ENCODE assay signal across 26 mouse cellular contexts in the genomic region with DNA sequence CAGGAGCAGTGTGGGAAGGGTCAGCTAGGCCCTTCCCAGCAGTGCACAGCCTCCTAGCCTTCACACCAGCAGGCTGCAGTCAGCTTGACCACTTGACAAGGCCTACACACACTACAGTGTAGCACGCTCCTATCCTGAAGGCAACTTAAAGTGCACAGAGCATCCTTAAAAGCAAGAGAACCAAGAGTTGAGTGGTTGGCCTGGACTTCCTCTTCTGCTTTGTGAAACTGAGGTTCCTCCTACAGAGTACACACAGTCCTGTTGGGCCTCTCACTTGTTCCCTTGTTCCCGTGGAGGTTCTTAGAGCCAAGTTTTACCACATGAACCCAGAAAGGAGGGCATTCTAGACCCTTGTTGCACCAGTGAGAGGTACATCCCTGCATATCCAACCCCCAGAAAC. TPM values are rescaled to one million over a fixed set of nuclear protein-coding genes. Genes with fewer than 3 reads are reported as not detected.
DNase-seq lines count a peak whose midpoint lies in the region; ATAC-seq and TF ChIP-seq lines count a peak whose summit lies in the region.
"Had no signal": no experiment of that assay in that cellular context is flagged by ENCODE, and none has a peak within 500 bp of the region (broad histone marks: within the 10 kb centered on the region; RNA-seq: fewer than 3 reads in every experiment).

No protein-coding gene starts in this region.

- TF ChIP-seq EP300 in CH12.LX (IDR thresholded peaks at IDR 0.05; ENCODE audit: low read length), result no peak

- 90% methylated on average over 2 of the region's 2 CpGs for WGBS in limb, embryonic 15.5 days
- 97% methylated on average over 2 of the region's 2 CpGs for WGBS in limb, embryonic 10.5 days
- WGBS in embryonic facial prominence, embryonic 14.5 days, result 96% methylated on average over 2 of the region's 2 CpGs

- H3K36me3 ChIP-seq in limb, embryonic 15.5 days, result no peaks in the 10 kb centered on the region
- H3K36me3 ChIP-seq in limb, embryonic 10.5 days, result no peaks in the 10 kb centered on the region
- peaks cover 0 to 12% of the 10 kb centered on the region in 2 experiments for H3K36me3 ChIP-seq in CH12.LX (replicated peaks in 1 of 2; ENCODE audit: control insufficient read depth in 1 of 2, insufficient read depth in 1 of 2, low read length in 1 of 2)
- no peaks in the 10 kb centered on the region for H3K36me3 ChIP-seq in embryonic facial prominence, embryonic 14.5 days (ENCODE audit: control insufficient read depth, insufficient read depth, low read length)
- H3K36me3 ChIP-seq: forebrain, embryonic 12.5 days; hindbrain, embryonic 12.5 days; kidney, embryonic 15.5 days; midbrain, embryonic 12.5 days; neural tube, embryonic 12.5 days had no signal

- no peak overlapping the region for H3K9ac ChIP-seq in limb, embryonic 15.5 days
- H3K9ac ChIP-seq in CH12.LX (ENCODE audit: insufficient read depth, low read depth), result no peak overlapping the region
- no peak overlapping the region for H3K9ac ChIP-seq in embryonic facial prominence, embryonic 14.5 days (ENCODE audit: low read depth, low read length)
- H3K9ac ChIP-seq: forebrain, embryonic 12.5 days; heart, embryonic 12.5 days; hindbrain, embryonic 12.5 days; kidney, embryonic 15.5 days; midbrain, embryonic 12.5 days; neural tube, embryonic 12.5 days had no signal

- no peak overlapping the region for H3K4me2 ChIP-seq in limb, embryonic 15.5 days
- no peak overlapping the region for H3K4me2 ChIP-seq in CH12.LX (ENCODE audit: insufficient read depth, low read depth, poor library complexity, severe bottlenecking)
- no peak overlapping the region for H3K4me2 ChIP-seq in embryonic facial prominence, embryonic 14.5 days (ENCODE audit: low read depth, low read length)
- H3K4me2 ChIP-seq: forebrain, embryonic 12.5 days; heart, embryonic 12.5 days; hindbrain, embryonic 12.5 days; kidney, embryonic 15.5 days; liver, embryonic 11.5 days; midbrain, embryonic 12.5 days; neural tube, embryonic 12.5 days had no signal

- TF ChIP-seq CTCF in CH12.LX (conservative IDR thresholded peaks at IDR 0.05 in 1 of 2, IDR thresholded peaks at IDR 0.05 in 1 of 2; ENCODE audit: low read depth in 2 of 2, low read length in 2 of 2), result no peak

- H3K27me3 ChIP-seq in limb, embryonic 15.5 days, result no peaks in the 10 kb centered on the region
- H3K27me3 ChIP-seq in limb, embryonic 10.5 days (ENCODE audit: low read depth, poor library complexity, severe bottlenecking), result no peaks in the 10 kb centered on the region
- no peaks in the 10 kb centered on the region for H3K27me3 ChIP-seq in CH12.LX (replicated peaks)
- H3K27me3 ChIP-seq in embryonic facial prominence, embryonic 14.5 days (replicated peaks; ENCODE audit: control insufficient read depth, insufficient read depth, low read length), result no peaks in the 10 kb centered on the region
- H3K27me3 ChIP-seq: forebrain, embryonic 12.5 days; heart, embryonic 12.5 days; hindbrain, embryonic 12.5 days; kidney, embryonic 15.5 days; midbrain, embryonic 12.5 days; neural tube, embryonic 12.5 days had no signal

- H3K9me3 ChIP-seq in limb, embryonic 15.5 days, result no peaks in the 10 kb centered on the region
- H3K9me3 ChIP-seq in limb, embryonic 10.5 days (replicated peaks), result no peaks in the 10 kb centered on the region
- H3K9me3 ChIP-seq in CH12.LX (replicated peaks; ENCODE audit: low read length), result no peaks in the 10 kb centered on the region
- H3K9me3 ChIP-seq in embryonic facial prominence, embryonic 14.5 days (ENCODE audit: control insufficient read depth, low read length), result no peaks in the 10 kb centered on the region
- H3K9me3 ChIP-seq: forebrain, embryonic 12.5 days; heart, embryonic 12.5 days; hindbrain, embryonic 12.5 days; kidney, embryonic 15.5 days; midbrain, embryonic 12.5 days; neural tube, embryonic 12.5 days had no signal

- peak overlapping the region; percentile 81; the same call in 1 of the 2 replicates for H3K27ac ChIP-seq in limb, embryonic 15.5 days
- H3K27ac ChIP-seq in limb, embryonic 10.5 days, result no peak overlapping the region
- no peak overlapping the region for H3K27ac ChIP-seq in CH12.LX (ENCODE audit: insufficient read depth, low read depth)
- H3K27ac ChIP-seq in embryonic facial prominence, embryonic 14.5 days (replicated peaks; ENCODE audit: low read depth, low read length), result peak overlapping the region; percentile 88; the same call in 1 of the 2 replicates
- H3K27ac ChIP-seq: forebrain, embryonic 12.5 days; hindbrain, embryonic 12.5 days; kidney, embryonic 15.5 days; midbrain, embryonic 12.5 days; neural tube, embryonic 12.5 days had no signal

- in situ Hi-C loops in CH12.LX (cut with MboI; ENCODE audit: low pct_ligation_motif_present, low pct_unique_long_range_greater_than_20kb, low sequenced_read_pairs), result no loop called here

- H3K4me1 ChIP-seq in limb, embryonic 15.5 days, result peaks cover 28% of the 10 kb centered on the region
- peaks cover 32% of the 10 kb centered on the region for H3K4me1 ChIP-seq in limb, embryonic 10.5 days
- H3K4me1 ChIP-seq in CH12.LX (ENCODE audit: control insufficient read depth in 1 of 2, insufficient read depth in 2 of 2), result peaks cover 12 to 31% of the 10 kb centered on the region in 2 experiments
- H3K4me1 ChIP-seq in embryonic facial prominence, embryonic 14.5 days (ENCODE audit: control insufficient read depth, insufficient read depth, low read length), result peaks cover 30% of the 10 kb centered on the region

- no peak for TF ChIP-seq POLR2A in CH12.LX (IDR thresholded peaks at IDR 0.05; ENCODE audit: low read depth, low read length)

- no peak for TF ChIP-seq RAD21 in CH12.LX (IDR thresholded peaks at IDR 0.05; ENCODE audit: low read depth, low read length)

- dilution Hi-C loops in CH12.LX (cut with MboI; ENCODE audit: extremely low pct_ligation_motif_present, extremely low pct_unique_long_range_greater_than_20kb, low sequenced_read_pairs), result no loop called here

- no peak for DNase-seq in limb, embryonic 10.5 days (ENCODE audit: low spot score)
- peak; percentile 35 for DNase-seq in CH12.LX (ENCODE audit: extremely low read depth)
- DNase-seq in embryonic facial prominence, embryonic 14.5 days (ENCODE audit: low spot score), result no peak
- DNase-seq in kidney, postnatal 25 days, result no peak
- no peak for DNase-seq in frontal cortex, postnatal 14 days (ENCODE audit: low spot score in 2 of 2)
- DNase-seq in layer of hippocampus, postnatal 10 days (ENCODE audit: low spot score in 2 of 2), result no peak
- DNase-seq: adrenal gland, adult 8-10 months; B cell, adult 2 months; cerebellum, adult 8-10 months; cerebellum, postnatal 36 days; heart, postnatal 10 days; kidney, adult 11 months; left cerebral cortex, postnatal 4 days; lung, adult 18-20 months; thymus, postnatal 25 days had no signal

- ATAC-seq in limb, embryonic 15.5 days (ENCODE audit: insufficient number of reproducible peaks, low FRiP score, low TSS enrichment, low read depth), result no peak
- no peak for ATAC-seq in embryonic facial prominence, embryonic 14.5 days (ENCODE audit: low read depth)
- peak; percentile 60 for ATAC-seq in megakaryocyte progenitor cell, adult 5-6 weeks (replicated peaks; ENCODE audit: poor library complexity)
- ATAC-seq: activated CD4-positive, CD25-positive, alpha-beta regulatory T cell, adult 4 months had no signal

- no peaks in the 10 kb centered on the region for H3K79me2 ChIP-seq in CH12.LX (replicated peaks; ENCODE audit: control insufficient read depth, extremely low read depth, insufficient read depth, poor library complexity, severe bottlenecking)

- H3K4me3 ChIP-seq in limb, embryonic 15.5 days, result no peak overlapping the region
- H3K4me3 ChIP-seq in limb, embryonic 10.5 days, result no peak overlapping the region
- no peak overlapping the region for H3K4me3 ChIP-seq in CH12.LX (replicated peaks in 1 of 3; ENCODE audit: low read depth in 2 of 3, low read length in 2 of 3, poor library complexity in 1 of 3)
- H3K4me3 ChIP-seq in embryonic facial prominence, embryonic 14.5 days (ENCODE audit: low read depth, low read length), result no peak overlapping the region
- H3K4me3 ChIP-seq: erythroblast, embryonic 14.5 days; forebrain, embryonic 12.5 days; heart, embryonic 12.5 days; hindbrain, embryonic 12.5 days; kidney, embryonic 15.5 days; midbrain, embryonic 12.5 days; neural tube, embryonic 12.5 days had no signal

TF ChIP-seq in CH12.LX, 34 proteins besides CTCF, POLR2A, EP300 and RAD21 (continues in another document):
- no peak for TF ChIP-seq TBP (conservative IDR thresholded peaks at IDR 0.05; ENCODE audit: low read depth, low read length)
- TF ChIP-seq JUN (IDR thresholded peaks at IDR 0.05; ENCODE audit: insufficient read depth, low read depth, low read length), result no peak
- no peak for TF ChIP-seq CHD1 (IDR thresholded peaks at IDR 0.05; ENCODE audit: low read depth, low read length)
- no peak for TF ChIP-seq RCOR1 (conservative IDR thresholded peaks at IDR 0.05; ENCODE audit: low read depth, low read length)
- TF ChIP-seq NRF1 (IDR thresholded peaks at IDR 0.05; ENCODE audit: low read depth, low read length), result no peak
- TF ChIP-seq CHD2 (IDR thresholded peaks at IDR 0.05; ENCODE audit: low read length), result no peak
- TF ChIP-seq MAFK (IDR thresholded peaks at IDR 0.05; ENCODE audit: insufficient replicate concordance, low read length), result no peak
- TF ChIP-seq MEF2A (IDR thresholded peaks at IDR 0.05; ENCODE audit: borderline replicate concordance, low read depth, low read length), result no peak
- TF ChIP-seq ZKSCAN1 (IDR thresholded peaks at IDR 0.05; ENCODE audit: borderline replicate concordance, low read depth, low read length), result no peak
- no peak for TF ChIP-seq PAX5 (IDR thresholded peaks at IDR 0.05; ENCODE audit: low read length)
- TF ChIP-seq ZC3H11A (IDR thresholded peaks at IDR 0.05; ENCODE audit: low read depth, low read length), result no peak
- no peak for TF ChIP-seq HCFC1 (IDR thresholded peaks at IDR 0.05; ENCODE audit: low read depth, low read length)
- TF ChIP-seq BHLHE40 (IDR thresholded peaks at IDR 0.05; ENCODE audit: low read depth, low read length), result no peak
- TF ChIP-seq JUND (conservative IDR thresholded peaks at IDR 0.05; ENCODE audit: low read depth, low read length), result no peak
- no peak for TF ChIP-seq KAT2A (IDR thresholded peaks at IDR 0.05; ENCODE audit: insufficient replicate concordance, low read length)
- no peak for TF ChIP-seq MAX (IDR thresholded peaks at IDR 0.05; ENCODE audit: low read length)
- no peak for TF ChIP-seq MYC (IDR thresholded peaks at IDR 0.05; ENCODE audit: low read depth, low read length)

RNA-seq across cellular contexts. Expression of gene Fosl2, which starts 50.0 kb away (rescaled TPM):
- polyA plus RNA-seq in limb, embryonic 15.5 days (2015; fragmentation: Nextera tagmentation; extraction: Ambion mirVana), result 9.9 and 10.6 TPM in 2 replicates
- polyA plus RNA-seq in limb, embryonic 10.5 days (2016; fragmentation: Nextera tagmentation; extraction: Ambion mirVana), result 0.48 and 0.63 TPM in 2 replicates
- total RNA-seq in CH12.LX (2012; rRNA removed) (0.17 and 0.59 TPM in 2 replicates), CH12.LX (2014; rRNA removed) (0.23 TPM in 2 replicates)
- 0.52 and 0.91 TPM in 2 replicates for polyA plus RNA-seq in CH12.LX (2012; ENCODE audit: insufficient read length, low read depth)
- 7.7 and 10.8 TPM in 2 replicates for polyA plus RNA-seq in embryonic facial prominence, embryonic 14.5 days (2014; fragmentation: Nextera tagmentation; extraction: Ambion mirVana)
- 20.8 and 25.2 TPM in 2 replicates for total RNA-seq in megakaryocyte progenitor cell, adult 5-6 weeks (2015)
- 11.7 and 12.1 TPM in 2 replicates for total RNA-seq in megakaryocyte progenitor cell, adult 5-6 weeks (2017)
- total RNA-seq in layer of hippocampus, postnatal 10 days (2021), result 10 to 100 TPM; 51.7 to 54.5 TPM

Comparison
In these comparisons a context has a peak if more than half of its experiments do, and no peak if none do; other contexts are left out.
1. H3K27ac ChIP-seq: peak in limb, embryonic 15.5 days (single experiment) and embryonic facial prominence, embryonic 14.5 days (single experiment); none in limb, embryonic 10.5 days (single experiment) and CH12.LX (single experiment).